Mouse (Mus musculus) thymus, postnatal 25 days (tissue): ENCODE measurements around the gene Smurf2.
A peak's percentile ranks its signal among the peaks of the same experiment; 100 is the strongest.

ENCODE experiments used
- DNase-seq: peaks from one replicate; pipeline ENCODE4 v3.0.0; 2022

Smurf2 gene

GRCm38 (mm10) chr11:106770195-106770974 is 150.1 kb downstream of the Smurf2 start:
- DNase-seq: peak; percentile 62
